Mouse (Mus musculus) heart, postnatal 0 days (tissue): ENCODE results near the gene Ago3.
A peak's percentile ranks its signal among the peaks of the same experiment; 100 is the strongest.

Experiments
- CTCF ChIP-seq: IDR thresholded peaks from 2 replicates; pipeline ENCODE4 v1.5.1; 2016; ENCODE audit warnings: antibody characterized with exemption, control low read depth, low read depth
- EP300 ChIP-seq: IDR thresholded peaks from 2 replicates; pipeline ENCODE4 v1.6.1; 2016; ENCODE audit warnings: antibody characterized with exemption, low read depth

DNA sequence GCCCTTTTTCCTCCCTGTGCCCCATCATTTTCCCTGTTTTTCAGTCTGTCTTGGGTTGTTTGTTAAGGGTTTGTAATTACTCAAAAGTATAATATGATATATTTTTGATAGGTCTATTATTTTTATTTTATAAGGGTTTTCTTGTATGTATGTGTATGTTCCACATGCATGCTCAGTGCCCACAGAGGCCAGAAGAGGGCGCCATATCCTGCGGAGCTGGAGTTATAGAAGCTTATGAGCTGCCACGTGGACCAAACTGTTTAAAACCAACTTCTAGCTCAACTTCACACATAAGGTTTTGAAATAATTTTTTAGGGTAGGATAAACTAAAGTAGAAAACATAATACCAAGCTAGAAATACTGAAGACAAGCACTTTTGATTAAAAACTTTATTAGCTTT, 97.0 kb downstream of the Ago3 start:
- TF ChIP-seq CTCF (peak; percentile 26), EP300 (no peak)
